Comparison of ENCODE assay signal across 23 mouse cellular contexts in genomic region chr6:72969787-72970186, GRCm38 (mm10). TPM values are rescaled to one million over a fixed set of nuclear protein-coding genes. Genes with fewer than 3 reads are reported as not detected.
DNase-seq lines count a peak whose midpoint lies in the region; ATAC-seq and TF ChIP-seq lines count a peak whose summit lies in the region.
"Had no signal": no experiment of that assay in that cellular context is flagged by ENCODE, and none has a peak within 500 bp of the region (broad histone marks: within the 10 kb centered on the region; RNA-seq: fewer than 3 reads in every experiment).

No protein-coding gene starts in this region.

- no peak for TF ChIP-seq CTCF in intestine, postnatal 0 days (IDR thresholded peaks at IDR 0.05; ENCODE audit: low read depth)

- no peaks in the 10 kb centered on the region for H3K27me3 ChIP-seq in hindbrain, embryonic 10.5 days (ENCODE audit: insufficient read depth, poor library complexity, severe bottlenecking)
- no peaks in the 10 kb centered on the region for H3K27me3 ChIP-seq in hindbrain, embryonic 12.5 days
- H3K27me3 ChIP-seq in intestine, embryonic 16.5 days (replicated peaks; ENCODE audit: control insufficient read depth, insufficient read depth, low read length), result no peaks in the 10 kb centered on the region
- H3K27me3 ChIP-seq in intestine, postnatal 0 days (replicated peaks; ENCODE audit: control insufficient read depth, insufficient read depth, low read length), result no peaks in the 10 kb centered on the region
- H3K27me3 ChIP-seq: embryonic facial prominence, embryonic 13.5 days; embryonic facial prominence, embryonic 15.5 days; forebrain, embryonic 13.5 days; forebrain, embryonic 15.5 days had no signal

- no peaks in the 10 kb centered on the region for H3K9me3 ChIP-seq in hindbrain, embryonic 10.5 days
- no peaks in the 10 kb centered on the region for H3K9me3 ChIP-seq in hindbrain, embryonic 12.5 days (replicated peaks)
- H3K9me3 ChIP-seq in intestine, embryonic 16.5 days (ENCODE audit: control insufficient read depth, low read length), result no peaks in the 10 kb centered on the region
- H3K9me3 ChIP-seq in intestine, postnatal 0 days (ENCODE audit: control insufficient read depth), result no peaks in the 10 kb centered on the region
- H3K9me3 ChIP-seq: embryonic facial prominence, embryonic 13.5 days; embryonic facial prominence, embryonic 15.5 days; forebrain, embryonic 10.5 days; forebrain, embryonic 13.5 days; forebrain, embryonic 15.5 days had no signal

- no peak overlapping the region for H3K9ac ChIP-seq in hindbrain, embryonic 12.5 days
- H3K9ac ChIP-seq in intestine, embryonic 16.5 days (ENCODE audit: low read depth, low read length), result no peak overlapping the region
- no peak overlapping the region for H3K9ac ChIP-seq in intestine, postnatal 0 days (ENCODE audit: low read depth, low read length)
- H3K9ac ChIP-seq: embryonic facial prominence, embryonic 13.5 days; embryonic facial prominence, embryonic 15.5 days; forebrain, embryonic 13.5 days; forebrain, embryonic 15.5 days; forebrain, postnatal 0 days had no signal

- H3K27ac ChIP-seq in hindbrain, embryonic 10.5 days, result 0 out of 2 replicates have a peak overlapping the region, but pooled peaks have one; percentile 5
- no peak overlapping the region for H3K27ac ChIP-seq in hindbrain, embryonic 12.5 days
- H3K27ac ChIP-seq in intestine, embryonic 16.5 days (ENCODE audit: low read length), result no peak overlapping the region
- H3K27ac ChIP-seq in intestine, postnatal 0 days (ENCODE audit: low read depth, low read length), result no peak overlapping the region
- H3K27ac ChIP-seq: embryonic facial prominence, embryonic 13.5 days; embryonic facial prominence, embryonic 15.5 days; forebrain, embryonic 10.5 days; forebrain, embryonic 13.5 days; forebrain, embryonic 15.5 days had no signal

- H3K36me3 ChIP-seq in hindbrain, embryonic 10.5 days, result no peaks in the 10 kb centered on the region
- no peaks in the 10 kb centered on the region for H3K36me3 ChIP-seq in hindbrain, embryonic 12.5 days
- no peaks in the 10 kb centered on the region for H3K36me3 ChIP-seq in intestine, embryonic 16.5 days (ENCODE audit: control insufficient read depth, insufficient read depth, low read length)
- no peaks in the 10 kb centered on the region for H3K36me3 ChIP-seq in intestine, postnatal 0 days (ENCODE audit: control insufficient read depth, insufficient read depth)
- H3K36me3 ChIP-seq: embryonic facial prominence, embryonic 13.5 days; embryonic facial prominence, embryonic 15.5 days; forebrain, embryonic 10.5 days; forebrain, embryonic 15.5 days had no signal

- no peak for ATAC-seq in hindbrain, embryonic 12.5 days (ENCODE audit: low FRiP score)
- ATAC-seq in intestine, embryonic 16.5 days, result 0 out of 2 replicates have a peak, but pooled peaks have one; percentile 52
- no peak for ATAC-seq in intestine, postnatal 0 days
- ATAC-seq: forebrain, embryonic 13.5 days; forebrain, embryonic 15.5 days; forebrain, postnatal 0 days had no signal

- H3K4me3 ChIP-seq in hindbrain, embryonic 10.5 days, result no peak overlapping the region
- H3K4me3 ChIP-seq in hindbrain, embryonic 12.5 days, result no peak overlapping the region
- no peak overlapping the region for H3K4me3 ChIP-seq in intestine, embryonic 16.5 days (ENCODE audit: low read length)
- H3K4me3 ChIP-seq in intestine, postnatal 0 days (ENCODE audit: low read depth, low read length), result no peak overlapping the region
- H3K4me3 ChIP-seq: embryonic facial prominence, embryonic 13.5 days; embryonic facial prominence, embryonic 15.5 days; erythroblast, embryonic 14.5 days; forebrain, embryonic 10.5 days; forebrain, embryonic 13.5 days; forebrain, embryonic 15.5 days had no signal

- WGBS in hindbrain, embryonic 10.5 days, result 53% methylated on average over 3 of the region's 3 CpGs
- WGBS in hindbrain, embryonic 12.5 days, result 53% methylated on average over 3 of the region's 3 CpGs
- WGBS in intestine, embryonic 16.5 days, result 69% methylated on average over 3 of the region's 3 CpGs
- WGBS in intestine, postnatal 0 days, result 73% methylated on average over 3 of the region's 3 CpGs

- peaks cover 8% of the 10 kb centered on the region; the same call in 1 of the 2 replicates for H3K4me1 ChIP-seq in hindbrain, embryonic 10.5 days (replicated peaks)
- H3K4me1 ChIP-seq in hindbrain, embryonic 12.5 days, result 0 out of 2 replicates have a peak, but pooled peaks cover 2% of the 10 kb centered on the region
- H3K4me1 ChIP-seq in intestine, embryonic 16.5 days (ENCODE audit: control insufficient read depth, insufficient read depth, low read length), result no peaks in the 10 kb centered on the region
- no peaks in the 10 kb centered on the region for H3K4me1 ChIP-seq in intestine, postnatal 0 days (replicated peaks; ENCODE audit: control insufficient read depth, insufficient read depth, low read length)
- H3K4me1 ChIP-seq: embryonic facial prominence, embryonic 13.5 days; embryonic facial prominence, embryonic 15.5 days; forebrain, embryonic 13.5 days; forebrain, embryonic 15.5 days had no signal

- DNase-seq in embryo, embryonic 10.5 days (ENCODE audit: low spot score), result peak; percentile 22
- no peak for DNase-seq in embryo, embryonic 10 days (ENCODE audit: low spot score)
- DNase-seq in hindbrain, embryonic 10.5 days (ENCODE audit: low spot score), result peak; percentile 16
- DNase-seq in 3T3-L1 (ENCODE audit: low read depth, low spot score), result peak; percentile 36
- DNase-seq: adrenal gland, adult 2 months; adrenal gland, postnatal 10 days; adrenal gland, postnatal 25 days; cerebellum, adult 11 months; cerebellum, adult 18-20 months; cerebellum, adult 8-10 months; cerebellum, adult 9-11 months; cerebellum, postnatal 14 days; cerebellum, postnatal 36 days; forebrain, postnatal 0 days had no signal

- H3K4me2 ChIP-seq in hindbrain, embryonic 12.5 days (replicated peaks), result no peak overlapping the region
- H3K4me2 ChIP-seq in intestine, embryonic 16.5 days (ENCODE audit: low read depth, low read length), result no peak overlapping the region
- H3K4me2 ChIP-seq in intestine, postnatal 0 days (replicated peaks; ENCODE audit: low read depth), result no peak overlapping the region
- H3K4me2 ChIP-seq: embryonic facial prominence, embryonic 13.5 days; embryonic facial prominence, embryonic 15.5 days; forebrain, embryonic 13.5 days; forebrain, embryonic 15.5 days had no signal

RNA-seq across cellular contexts. Expression of gene Tmsb10, which starts 11.2 kb away (rescaled TPM):
- 3,283 and 4,408 TPM in 2 replicates for polyA plus RNA-seq in hindbrain, embryonic 10.5 days (2016; fragmentation: Nextera tagmentation; extraction: Ambion mirVana)
- 5,652 and 6,223 TPM in 2 replicates for polyA plus RNA-seq in hindbrain, embryonic 12.5 days (2016; fragmentation: Nextera tagmentation; extraction: Ambion mirVana)
- polyA plus RNA-seq in intestine, embryonic 16.5 days (2015; fragmentation: Nextera tagmentation; extraction: Ambion mirVana), result 1,797 and 1,804 TPM in 2 replicates
- 3,149 and 3,323 TPM in 2 replicates for polyA plus RNA-seq in intestine, postnatal 0 days (2015; fragmentation: Nextera tagmentation; extraction: Ambion mirVana)
